Mouse (Mus musculus): ENCODE measurements at regions not wholly inside any gene's neighbourhood (a gene's known extent, or its start where the extent isn't known, plus 50 kb on each side); places are given as distances from the start of the nearest gene placed in this dataset.

DNA sequence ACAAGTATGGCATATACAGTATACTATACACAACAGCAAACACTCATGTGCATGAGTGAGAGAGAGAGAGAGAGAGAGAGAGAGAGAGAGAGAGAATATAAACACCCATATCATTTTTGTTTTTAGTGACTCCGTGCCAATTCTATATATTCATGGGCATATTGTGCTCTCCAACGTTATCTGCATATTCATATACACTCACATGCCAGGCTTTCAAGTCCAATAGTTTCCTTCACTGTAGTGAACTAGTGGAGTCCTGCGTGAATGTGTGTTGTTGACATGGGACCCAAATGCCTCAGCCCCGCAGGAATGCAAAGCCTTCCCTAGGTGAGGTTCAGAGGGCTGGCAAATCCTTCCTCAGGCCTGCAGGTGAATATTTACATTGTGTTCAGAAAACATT, 53.4 kb upstream of the Nab1 start:
- DNase-seq (ENCODE audit: low spot score in 2 of 2), result no peak

DNA sequence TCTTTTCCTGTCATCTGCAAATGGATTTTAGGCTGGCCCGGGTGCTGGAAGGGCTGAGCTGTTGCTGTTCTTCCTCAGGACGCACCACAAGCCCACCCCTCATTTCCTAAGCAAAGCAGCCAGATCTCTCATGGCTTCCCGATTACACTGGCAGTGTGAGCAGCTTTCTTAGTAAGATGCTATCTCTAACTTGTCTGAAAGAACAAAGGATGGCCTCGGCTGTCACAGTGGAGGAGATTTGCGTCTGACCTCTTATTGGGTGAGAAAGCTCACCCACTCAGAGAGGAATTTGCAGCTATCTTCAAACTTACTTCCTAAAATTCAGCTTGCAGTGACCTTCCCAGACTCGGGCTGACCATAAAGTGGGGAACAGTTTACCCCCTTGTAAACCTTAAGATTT, 64.7 kb upstream of the Nemp2 start:
- DNase-seq (ENCODE audit: low spot score in 2 of 2), result no peak

DNA sequence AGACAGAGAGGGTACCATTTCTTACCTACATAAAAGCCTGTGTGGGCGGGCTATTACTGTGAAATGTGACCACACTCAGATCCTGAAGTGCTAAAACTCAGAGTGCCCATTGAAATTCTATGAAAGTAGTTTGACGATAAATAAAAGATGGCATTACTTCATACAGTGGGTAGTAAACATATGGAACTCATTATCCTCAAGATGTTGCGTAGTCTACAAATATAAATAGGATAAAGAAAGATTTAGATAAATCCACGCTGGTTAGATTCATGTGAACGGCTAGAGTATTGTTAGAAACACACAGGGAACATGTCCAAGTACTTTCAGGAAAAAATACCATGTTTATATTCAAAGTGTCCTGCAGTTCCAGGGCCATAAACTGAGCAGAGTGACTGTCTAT, 58.8 kb upstream of the Nemp2 start:
- no peak for DNase-seq (ENCODE audit: low spot score in 2 of 2)

DNA sequence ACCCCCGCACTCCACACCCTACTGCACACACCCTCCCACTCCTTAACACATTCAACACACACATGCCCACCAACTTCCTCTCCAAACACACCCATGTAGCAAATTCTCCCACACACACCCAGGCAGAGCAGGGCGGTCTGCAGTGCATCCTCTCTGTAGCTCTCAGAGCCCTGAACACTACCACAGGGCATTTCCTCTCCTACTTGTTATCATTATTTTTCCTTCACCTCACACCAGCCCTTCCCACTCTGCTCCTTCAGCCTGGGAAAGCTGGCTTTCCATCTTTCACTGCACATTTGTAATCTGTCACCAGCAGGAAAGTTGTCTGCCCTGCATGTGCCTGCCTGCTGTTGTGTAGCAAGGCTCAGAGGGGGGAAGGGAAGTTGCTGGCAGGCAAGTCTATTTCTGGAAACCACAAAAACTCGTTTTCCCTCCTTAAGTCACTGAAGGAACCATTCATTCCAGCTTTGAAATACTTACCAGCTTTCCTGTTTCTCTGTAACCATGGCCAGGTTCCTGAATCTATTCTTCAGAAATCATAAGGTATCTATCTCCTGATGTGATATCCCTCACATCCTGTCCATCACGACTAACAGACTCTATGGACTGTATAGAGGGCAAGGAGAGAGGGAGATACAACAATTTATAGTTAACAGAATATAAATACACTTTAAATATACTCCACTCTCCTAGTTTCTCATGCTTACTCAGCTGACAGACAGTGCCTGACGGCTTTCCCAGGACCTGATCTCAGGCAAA, 52.0 kb upstream of the Nemp2 start:
- DNase-seq (ENCODE audit: low spot score in 2 of 2), result peak; percentile 7 to 9

DNA sequence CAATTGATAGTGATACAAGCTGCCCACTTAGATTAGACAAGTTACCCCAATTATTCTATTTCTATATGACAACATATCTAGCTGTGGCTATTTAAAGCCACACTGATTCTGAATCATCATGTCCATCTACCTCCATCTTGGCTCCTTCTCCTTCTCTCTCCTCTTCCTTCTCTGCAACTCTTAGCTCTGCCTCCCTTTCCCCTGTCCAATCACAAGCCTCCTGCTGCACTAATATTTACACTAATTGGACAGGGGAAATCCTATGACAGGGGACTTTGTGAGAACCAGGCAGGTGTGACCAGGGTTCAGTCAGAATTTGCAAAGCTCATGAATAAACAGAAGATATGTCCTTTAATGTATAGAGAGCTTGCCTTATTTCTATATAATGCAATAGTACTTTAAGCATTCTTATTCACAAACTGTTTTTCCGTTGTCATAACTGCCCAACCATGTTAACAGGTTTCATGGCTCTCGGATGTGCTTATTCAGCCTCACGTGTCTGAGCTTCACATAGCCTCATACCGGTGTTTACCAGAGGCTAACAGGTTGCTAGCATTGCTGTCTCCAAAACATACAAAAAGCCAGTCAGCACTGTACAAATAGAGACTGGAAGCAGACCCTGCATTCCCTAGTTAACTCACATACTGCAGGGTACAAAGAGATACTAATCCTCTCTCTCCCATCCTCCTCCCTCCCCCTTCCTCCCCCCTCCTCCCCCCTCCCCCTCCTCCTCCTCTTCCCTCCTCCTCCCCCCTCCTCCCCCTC, 50.2 kb upstream of the Nemp2 start:
- DNase-seq (ENCODE audit: low spot score in 2 of 2), result no peak

Measured in heart, adult 9 months (tissue).